Mouse (Mus musculus): ENCODE data around the gene Tenm3. TPM values are rescaled to one million over a fixed set of nuclear protein-coding genes. Genes with fewer than 3 reads are reported as not detected.
"Not testable (repeated sequence)": the region's sequence is repeated elsewhere in the genome, so short reads cannot be mapped to it uniquely, and the experiment has no call there.

Tenm3 gene
- total RNA-seq, 2 experiments from 2014 or later, result 62.2 to 70.6 TPM

- peak in 1 of 2 experiments; percentile 22 for DNase-seq (ENCODE audit: low spot score in 2 of 2)
- intact Hi-C loops (cut with DNase I), result no loop called here
These were observed 636.2 kb downstream of the Tenm3 start for GRCm38 (mm10) chr8:48207567-48207966.

- no peak for DNase-seq (ENCODE audit: low spot score in 2 of 2)
- intact Hi-C loops (cut with DNase I), result no loop called here
These were observed 636.8 kb downstream of the Tenm3 start for GRCm38 (mm10) chr8:48206922-48207321.

- DNase-seq (ENCODE audit: low spot score in 2 of 2), result no peak
- intact Hi-C loops (cut with DNase I), result no loop called here
These were observed 638.9 kb downstream of the Tenm3 start for GRCm38 (mm10) chr8:48204838-48205345.

- no peak for DNase-seq (ENCODE audit: low spot score in 2 of 2)
- intact Hi-C loops (cut with DNase I), result no loop called here
These were observed 639.5 kb downstream of the Tenm3 start for GRCm38 (mm10) chr8:48204114-48204837.

- no peak for DNase-seq (ENCODE audit: low spot score in 2 of 2)
- intact Hi-C loops (cut with DNase I), result no loop called here
These were observed 640.1 kb downstream of the Tenm3 start for GRCm38 (mm10) chr8:48203611-48204010.

GRCm38 (mm10) chr8:48203161-48203560 is 640.6 kb downstream of the Tenm3 start:
- intact Hi-C loops (cut with DNase I), result no loop called here
- DNase-seq (ENCODE audit: low spot score in 2 of 2), result no peak

GRCm38 (mm10) chr8:48202632-48203031 is 641.1 kb downstream of the Tenm3 start:
- intact Hi-C loops (cut with DNase I), result no loop called here
- DNase-seq (ENCODE audit: low spot score in 2 of 2), result no peak

GRCm38 (mm10) chr8:48199171-48199570 is 644.6 kb downstream of the Tenm3 start:
- intact Hi-C loops (cut with DNase I), result no loop called here
- no peak for DNase-seq (ENCODE audit: low spot score in 2 of 2)

GRCm38 (mm10) chr8:48195971-48196370 is 647.8 kb downstream of the Tenm3 start:
- no peak for DNase-seq (ENCODE audit: low spot score in 2 of 2)
- intact Hi-C loops (cut with DNase I), result no loop called here

- intact Hi-C loops (cut with DNase I), result no loop called here
- no peak for DNase-seq (ENCODE audit: low spot score in 2 of 2)
These were observed 655.2 kb downstream of the Tenm3 start for GRCm38 (mm10) chr8:48188586-48188985.

- peak in 1 of 2 experiments; percentile 9 for DNase-seq (ENCODE audit: low spot score in 2 of 2)
- intact Hi-C loops (cut with DNase I), result no loop called here
These were observed 660.0 kb downstream of the Tenm3 start for GRCm38 (mm10) chr8:48183758-48184157.

- DNase-seq (ENCODE audit: low spot score in 2 of 2), result no peak
- intact Hi-C loops (cut with DNase I), result no loop called here
These were observed 662.8 kb downstream of the Tenm3 start for GRCm38 (mm10) chr8:48181000-48181399.

GRCm38 (mm10) chr8:48180146-48180545 is 663.6 kb downstream of the Tenm3 start:
- DNase-seq (ENCODE audit: low spot score in 2 of 2); intact Hi-C loops (cut with DNase I): not testable (repeated sequence)

- no peak for DNase-seq (ENCODE audit: low spot score in 2 of 2)
- intact Hi-C loops (cut with DNase I), result no loop called here
These were observed 664.8 kb downstream of the Tenm3 start for GRCm38 (mm10) chr8:48178993-48179392.

- intact Hi-C loops (cut with DNase I), result no loop called here
These were observed 665.9 kb downstream of the Tenm3 start for GRCm38 (mm10) chr8:48177876-48178275.

More at GRCm38 (mm10) chr8:48177876-48178275, 665.9 kb downstream of the Tenm3 start:
- no peak for DNase-seq (ENCODE audit: low spot score in 2 of 2)

Measured in left cerebral cortex, postnatal 25 days (tissue).